Mouse (Mus musculus) adrenal gland, postnatal 25 days (tissue): ENCODE measurements around the gene Unk. TPM values are rescaled to one million over a fixed set of nuclear protein-coding genes. Genes with fewer than 3 reads are reported as not detected.
"Not testable (repeated sequence)": the region's sequence is repeated elsewhere in the genome, so short reads cannot be mapped to it uniquely, and the experiment has no call there.

Experiments used
- DNase-seq: peaks from one replicate; pipeline ENCODE4 v3.0.0; 2021; ENCODE audit warnings: mixed read lengths
- total RNA-seq: library from RNA; stranded (reverse); gene quantifications from 2 replicates; pipeline ENCODE4 v1.2.3, GENCODE M21; 2021

Unk gene
- total RNA-seq, 1 experiment from 2014 or later: 27.4 TPM

DNA sequence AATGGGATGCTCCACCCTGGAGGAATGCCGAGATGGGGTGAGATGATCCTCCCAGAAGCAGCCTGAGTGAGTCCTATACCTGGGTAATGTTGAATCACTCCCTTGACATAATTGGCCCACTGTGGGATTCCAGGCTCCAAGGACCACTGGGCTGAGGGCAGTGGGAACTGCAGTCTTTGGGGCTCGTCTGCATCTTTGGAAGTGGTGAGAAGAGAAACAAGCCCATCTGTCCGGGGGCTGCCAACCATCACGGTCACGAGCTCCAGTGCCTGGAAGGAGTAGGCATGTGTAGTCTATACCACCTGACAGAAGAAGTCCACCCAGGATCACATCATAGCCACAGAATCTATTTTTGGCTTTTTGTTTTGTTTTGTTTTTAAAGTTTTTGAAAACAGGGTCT, 19.2 kb upstream of the Unk start:
- DNase-seq: no peak

DNA sequence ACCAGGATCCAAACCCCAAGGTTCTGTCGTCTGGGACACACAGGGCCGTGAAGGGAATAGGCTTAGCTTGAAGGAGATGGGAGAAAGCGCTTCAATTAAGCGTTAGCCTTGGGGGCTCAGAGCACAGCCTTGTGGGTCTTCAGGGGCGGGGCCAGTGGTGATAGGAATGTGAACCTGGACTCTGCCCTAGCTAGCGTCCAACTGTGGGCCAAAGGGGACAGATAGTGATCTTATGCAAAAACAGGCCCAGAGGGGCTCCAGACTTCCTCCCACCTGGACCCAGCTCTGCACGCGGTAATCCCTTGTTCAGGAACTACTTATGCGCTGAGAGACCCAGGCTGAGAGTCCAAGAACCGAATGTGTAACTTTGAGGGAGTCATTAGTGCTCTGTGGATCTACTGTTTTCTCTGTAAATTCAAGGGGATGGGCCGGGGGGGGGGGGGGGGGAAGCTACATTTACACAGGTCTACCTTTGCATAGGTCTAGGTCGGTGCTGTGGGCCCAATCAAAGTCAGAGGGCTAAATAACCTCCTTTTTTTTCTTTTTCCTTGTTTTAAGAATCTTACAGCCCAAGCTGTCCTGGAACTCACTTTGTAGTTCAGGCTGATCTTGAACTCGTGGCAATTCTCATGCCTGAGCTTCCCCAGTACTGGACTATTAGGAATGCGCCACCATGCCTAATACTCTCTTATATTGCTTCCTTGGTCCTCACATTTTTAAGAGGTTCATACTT, 18.4 kb upstream of the Unk start:
- no peak for DNase-seq

DNA sequence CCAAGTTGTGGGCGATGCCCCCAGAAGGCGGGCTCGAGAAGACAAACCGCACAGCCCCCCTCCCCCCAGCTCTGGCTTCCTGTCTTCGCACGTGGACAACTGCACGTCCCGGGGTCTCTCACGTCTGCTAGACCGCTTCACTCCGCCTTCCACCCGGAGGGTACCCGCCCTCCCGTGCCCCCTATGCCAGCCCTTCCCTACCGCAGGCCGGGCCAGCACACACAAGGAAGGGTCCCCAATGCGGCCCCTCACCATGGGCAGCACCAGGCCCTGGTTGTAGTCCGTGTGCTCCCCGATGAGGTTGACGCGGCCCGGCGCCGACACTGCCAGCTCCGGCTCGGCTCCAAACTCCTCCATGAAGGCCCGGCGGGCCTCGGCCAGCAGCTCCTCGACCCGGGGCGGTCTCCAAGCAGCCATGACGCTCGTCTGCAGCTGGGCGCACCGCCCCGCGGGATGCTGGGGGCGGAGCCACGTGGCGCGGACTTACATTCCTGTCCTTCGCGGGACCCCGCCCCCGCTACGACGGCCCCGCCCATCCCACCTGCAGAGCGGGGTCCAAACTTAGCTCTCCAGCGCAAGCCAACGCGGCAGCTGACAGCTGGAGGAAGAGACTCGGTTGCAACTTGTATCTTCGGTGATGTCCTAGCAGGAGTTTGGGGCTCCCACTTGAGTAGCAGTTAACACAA, 17.7 kb upstream of the Unk start, which contains the start of gene Galk1:
Gene Galk1, minus strand, starts transcription at position 458 of the 686 bp plus-strand sequence.
- DNase-seq: peak; percentile 90

DNA sequence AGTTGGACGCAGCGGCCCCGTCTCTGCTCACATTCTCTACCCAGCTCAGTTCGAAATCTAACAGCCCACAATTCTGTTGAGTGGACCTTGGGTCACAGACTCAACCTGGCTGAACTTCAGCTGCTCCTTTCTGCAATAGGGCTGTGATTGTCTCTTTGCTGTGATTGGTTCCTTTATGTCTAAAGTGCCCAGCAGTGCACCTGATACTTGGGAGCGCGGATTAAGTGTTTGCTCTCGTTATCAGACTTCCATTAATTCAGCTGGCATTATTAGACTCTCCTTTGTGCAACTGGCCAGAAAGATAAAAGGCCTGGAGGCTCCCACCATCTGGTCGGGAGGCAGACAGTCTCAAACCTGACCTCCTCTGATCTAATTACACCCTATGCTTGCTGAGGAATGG, 15.3 kb upstream of the Unk start:
- no peak for DNase-seq

DNA sequence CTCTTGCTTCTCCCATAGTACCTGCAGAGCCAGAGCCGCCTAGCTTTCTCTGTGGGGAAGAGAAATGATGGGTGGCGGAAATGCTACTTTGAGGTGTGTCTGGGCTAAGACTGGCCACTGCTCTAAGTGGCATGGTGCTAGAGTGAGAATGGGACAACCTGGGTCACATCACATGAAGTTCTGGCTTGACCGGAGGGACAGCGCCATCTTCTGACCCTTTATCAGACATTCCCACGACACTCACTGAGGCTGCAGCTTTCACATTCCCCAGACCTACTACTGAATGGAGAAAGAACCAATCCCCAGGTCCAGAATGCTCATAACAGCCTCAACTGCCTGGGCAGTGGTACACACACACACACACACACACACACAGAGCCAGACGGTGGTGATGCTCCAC, 12.0 kb upstream of the Unk start:
- DNase-seq: no peak

DNA sequence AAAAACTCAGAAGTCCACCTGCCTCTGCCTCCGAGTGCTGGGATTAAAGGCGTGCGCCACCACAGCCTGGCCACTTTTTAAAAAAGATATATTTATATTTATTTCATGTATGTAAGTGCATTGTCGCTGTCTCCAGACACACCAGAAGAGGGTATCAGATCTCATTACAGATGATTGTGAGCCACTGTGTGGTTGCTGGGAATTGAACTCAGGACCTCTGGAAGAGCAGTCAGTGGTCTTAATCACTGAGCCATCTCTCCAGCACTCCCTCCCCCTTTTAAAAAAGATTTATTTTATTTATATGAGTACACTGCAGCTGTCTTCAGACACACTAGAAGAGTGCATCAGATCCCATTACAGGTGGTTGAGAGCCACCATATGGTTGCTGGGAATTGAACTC, 11.3 kb upstream of the Unk start:
- not testable (repeated sequence) for DNase-seq

DNA sequence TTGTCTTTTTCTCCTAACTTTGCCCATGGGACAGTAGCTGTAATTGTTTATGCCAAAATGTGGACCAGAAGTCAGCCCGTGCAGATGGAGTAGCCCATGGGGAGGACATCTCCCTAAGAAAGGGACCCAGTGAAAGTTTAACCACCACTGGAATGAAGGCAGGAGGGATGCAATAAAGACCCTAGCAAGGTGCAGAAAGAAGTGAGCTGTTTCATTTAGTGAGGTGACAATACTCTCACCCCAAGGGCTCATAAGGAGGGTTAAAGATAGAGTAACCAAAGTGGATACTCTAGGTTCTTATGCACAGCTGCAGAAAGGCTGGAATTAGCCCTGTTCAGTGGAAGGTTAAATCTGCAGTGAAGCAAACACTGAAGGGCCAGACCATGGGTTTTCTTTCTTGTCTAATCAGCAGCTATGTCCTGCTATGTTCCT, 10.7 kb upstream of the Unk start:
- no peak for DNase-seq

DNA sequence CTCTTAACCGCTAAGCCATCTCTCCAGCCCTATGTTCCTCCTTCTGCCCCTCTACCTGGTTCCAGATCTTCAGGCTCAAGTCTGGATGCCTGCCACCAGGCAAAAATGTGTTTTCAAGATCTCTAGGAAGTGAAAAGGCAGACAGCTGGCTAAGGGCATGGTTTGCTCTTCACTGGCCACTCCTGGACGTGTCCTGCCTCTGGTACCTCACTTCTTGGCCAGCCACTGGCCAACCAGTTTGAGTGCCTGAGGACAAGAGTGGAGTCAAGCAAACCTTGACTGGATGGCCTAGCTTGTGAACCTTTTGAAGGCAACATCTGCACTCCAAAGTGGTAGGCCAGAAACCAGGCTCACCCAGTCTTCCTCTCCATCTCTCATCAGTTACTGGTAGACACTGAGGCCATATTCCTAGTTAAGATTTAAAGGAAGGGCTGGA, 10.1 kb upstream of the Unk start:
- DNase-seq: no peak

DNA sequence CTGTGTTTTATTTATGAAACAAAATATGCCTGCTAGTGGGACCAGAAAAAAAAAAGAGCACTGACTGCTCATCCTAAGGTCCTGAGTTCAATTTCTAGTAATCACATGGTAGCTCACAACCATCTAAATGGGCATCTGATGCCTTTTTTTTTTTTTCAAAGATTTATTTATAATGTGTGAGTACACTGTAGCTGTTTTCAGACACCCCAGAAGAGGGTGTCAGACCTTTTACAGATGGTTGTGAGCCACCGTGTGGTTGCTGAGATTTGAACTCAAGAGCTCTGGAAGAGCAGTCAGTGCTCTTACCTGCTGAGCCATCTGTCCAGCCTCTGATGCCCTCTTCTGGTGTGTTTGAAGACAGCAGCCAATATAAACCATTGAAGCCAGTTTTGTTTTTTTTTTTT, 9.6 kb upstream of the Unk start:
- no peak for DNase-seq

DNA sequence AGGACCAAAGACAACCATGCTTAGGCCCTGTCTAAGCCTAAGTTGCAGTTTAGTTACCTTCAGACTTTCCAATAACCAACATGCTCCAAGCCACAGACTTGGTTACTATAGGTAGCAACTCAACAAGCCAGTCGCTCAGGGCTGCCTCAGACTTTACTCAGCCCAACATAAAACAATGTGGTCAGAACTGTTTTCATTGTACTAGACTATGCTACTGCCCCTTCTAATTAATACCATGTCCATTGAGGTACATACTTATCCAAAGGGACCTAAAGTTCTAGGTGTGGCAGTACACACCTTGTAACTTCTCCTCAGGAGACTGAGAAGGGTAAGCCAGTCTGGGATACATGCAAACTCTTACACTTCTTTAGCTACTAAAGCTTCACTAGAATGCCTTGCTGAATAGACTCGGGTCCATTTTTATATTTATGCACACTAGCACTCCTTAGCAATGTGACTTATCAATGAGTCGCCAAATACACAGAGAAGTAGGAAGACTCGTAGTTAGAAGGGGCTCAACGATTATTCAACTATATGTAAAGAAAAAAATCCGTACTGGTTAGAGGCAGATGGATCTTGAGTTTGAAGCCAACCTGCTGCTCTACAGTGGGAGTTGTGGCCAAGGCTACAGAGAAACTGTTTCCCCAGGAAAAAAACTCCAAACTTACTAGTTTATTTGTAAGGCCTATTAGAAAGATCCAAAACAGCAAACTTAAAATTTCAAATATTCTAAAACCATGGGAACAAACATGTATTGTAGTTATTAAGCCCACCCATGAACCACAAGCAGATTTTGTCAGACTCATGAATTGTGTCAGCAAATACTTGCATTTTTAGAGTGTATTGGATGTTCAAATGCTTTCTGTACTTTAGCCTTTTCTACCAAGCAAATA, 8.5 kb upstream of the Unk start:
- DNase-seq: no peak

DNA sequence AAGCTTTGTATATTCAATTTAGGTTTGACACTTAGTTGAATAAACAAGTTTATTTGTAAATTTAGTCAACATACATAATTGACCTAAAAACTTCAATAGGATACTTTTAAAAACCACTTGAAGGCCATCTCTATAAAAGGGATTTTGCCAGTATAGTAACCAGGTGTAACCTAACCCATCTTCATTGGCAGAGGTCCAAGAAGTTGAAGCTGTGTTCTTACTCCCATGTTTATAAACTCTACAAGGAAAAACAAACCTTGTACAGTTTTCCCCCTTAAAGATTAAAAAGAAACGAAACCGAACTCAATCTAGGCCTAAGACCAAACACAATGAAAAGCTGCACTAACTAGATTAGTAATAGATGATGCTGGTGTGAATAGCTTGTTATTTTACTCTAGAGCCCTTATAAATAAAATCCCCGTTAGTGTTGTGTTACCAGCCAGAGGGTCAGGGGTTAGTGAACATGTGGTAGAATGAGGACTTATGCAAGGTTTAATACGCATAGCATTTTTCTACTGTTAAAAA, 7.8 kb upstream of the Unk start:
- no peak for DNase-seq

DNA sequence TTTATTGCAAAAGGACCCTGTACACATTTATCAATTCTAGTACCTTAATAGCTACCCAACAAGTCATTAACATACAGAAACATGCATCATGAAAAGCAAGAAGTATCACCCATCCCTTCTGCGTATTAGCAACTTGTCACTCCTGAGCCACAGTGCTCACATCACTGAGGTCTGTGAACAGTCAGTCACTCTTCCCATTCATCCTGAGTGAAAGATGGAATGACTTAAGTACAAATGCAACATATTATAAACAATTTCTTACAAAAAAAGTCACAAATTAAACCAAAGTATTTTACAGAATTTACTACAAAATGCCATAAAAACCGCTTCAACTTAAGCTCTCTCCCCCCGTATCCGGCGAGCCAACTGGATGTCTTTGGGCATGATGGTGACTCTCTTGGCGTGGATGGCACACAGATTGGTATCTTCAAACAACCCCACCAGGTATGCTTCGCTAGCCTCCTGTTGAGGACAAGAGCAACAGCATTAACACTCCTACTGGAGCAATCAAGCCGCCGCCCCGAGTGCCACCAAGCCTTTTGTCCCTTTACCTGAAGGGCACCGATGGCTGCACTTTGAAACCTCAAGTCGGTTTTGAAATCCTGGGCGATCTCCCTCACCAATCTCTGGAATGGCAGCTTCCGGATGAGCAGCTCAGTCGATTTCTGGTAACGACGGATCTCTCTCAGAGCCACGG, 6.9 kb upstream of the Unk start:
- DNase-seq: not testable (repeated sequence)

DNA sequence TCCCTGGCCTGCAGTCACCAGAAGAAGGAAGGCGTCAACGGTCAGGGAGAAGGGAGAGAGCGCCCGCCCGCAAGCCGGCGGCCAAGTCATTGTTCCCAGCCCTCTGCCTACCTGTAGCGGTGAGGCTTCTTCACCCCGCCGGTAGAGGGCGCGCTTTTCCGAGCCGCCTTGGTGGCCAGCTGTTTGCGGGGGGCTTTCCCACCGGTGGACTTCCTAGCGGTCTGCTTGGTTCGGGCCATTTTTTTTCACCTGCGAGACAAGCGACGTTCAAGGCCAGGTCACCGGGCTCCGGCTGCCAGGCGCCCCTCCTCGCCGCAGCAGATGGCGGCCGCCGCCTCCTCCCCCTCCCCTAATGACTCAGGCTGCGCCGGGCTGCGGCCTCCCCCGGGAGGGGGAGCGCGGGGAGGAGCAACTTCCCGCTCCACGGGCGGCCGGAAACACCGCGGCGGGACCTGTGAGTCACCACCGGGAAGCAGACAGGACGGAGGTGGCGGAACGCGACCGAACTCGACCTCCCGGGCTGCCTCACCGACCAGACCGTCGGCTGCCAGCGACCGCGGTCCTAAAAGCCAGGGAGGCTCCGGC, 6.3 kb upstream of the Unk start:
- peak; percentile 88 for DNase-seq

DNA sequence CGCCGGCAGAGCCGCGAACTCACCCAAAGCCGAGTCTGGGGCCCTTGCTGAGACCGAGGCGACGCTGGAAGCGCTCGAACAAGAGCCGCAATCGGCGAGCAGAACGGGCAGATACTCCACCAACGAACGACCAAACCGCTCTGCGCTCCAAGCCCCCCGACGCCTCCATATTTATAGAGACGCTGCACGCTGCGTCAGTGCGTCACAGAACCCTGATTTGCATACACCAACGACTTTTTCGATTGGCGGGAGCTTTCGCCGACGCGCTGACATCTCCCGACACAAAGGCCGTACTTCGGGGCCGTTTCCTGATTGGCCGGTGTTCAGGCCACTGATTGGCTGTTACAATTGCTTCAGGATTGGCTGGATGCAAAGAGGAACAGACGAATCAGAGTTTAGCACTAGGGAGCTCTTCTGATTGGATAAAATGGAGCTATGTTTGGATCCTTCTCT, 5.7 kb upstream of the Unk start:
- DNase-seq: peak; percentile 90

DNA sequence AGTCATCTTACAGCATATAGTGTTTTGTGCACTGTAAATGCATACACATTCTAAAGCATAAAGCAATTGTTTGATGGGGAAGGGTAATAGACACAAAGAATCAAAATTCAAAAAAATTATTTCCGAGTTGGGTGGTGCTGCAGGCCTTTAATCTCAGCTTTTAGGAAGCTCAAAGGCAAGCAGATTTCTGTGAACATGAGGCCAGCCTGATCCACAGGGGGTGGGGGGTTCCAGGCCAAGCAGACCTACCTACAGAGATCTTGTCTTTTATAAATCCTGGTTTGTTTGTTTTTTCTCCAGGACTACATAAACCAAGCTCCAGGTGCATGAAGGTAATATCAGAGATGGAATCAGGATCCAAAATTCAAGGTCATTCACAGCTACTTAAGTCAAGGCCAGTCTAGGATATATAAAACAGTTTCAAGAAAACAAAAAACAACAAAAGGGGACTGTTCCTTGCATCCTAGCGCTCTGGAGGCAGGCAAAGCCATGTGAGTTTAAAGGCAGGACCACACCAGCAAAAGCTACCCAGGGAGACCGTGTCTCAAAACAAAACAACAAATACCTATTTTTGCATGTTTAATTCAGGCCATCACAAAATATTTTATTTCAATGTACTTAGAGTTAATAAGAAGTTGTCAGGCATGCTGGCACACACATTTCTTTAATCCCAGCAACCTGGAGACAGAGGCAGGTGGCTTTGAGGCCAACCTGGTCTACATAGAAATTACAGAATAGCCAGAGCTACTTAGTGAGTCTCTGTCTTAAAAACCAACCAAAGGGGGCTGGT, 4.9 kb upstream of the Unk start:
- DNase-seq: no peak

DNA sequence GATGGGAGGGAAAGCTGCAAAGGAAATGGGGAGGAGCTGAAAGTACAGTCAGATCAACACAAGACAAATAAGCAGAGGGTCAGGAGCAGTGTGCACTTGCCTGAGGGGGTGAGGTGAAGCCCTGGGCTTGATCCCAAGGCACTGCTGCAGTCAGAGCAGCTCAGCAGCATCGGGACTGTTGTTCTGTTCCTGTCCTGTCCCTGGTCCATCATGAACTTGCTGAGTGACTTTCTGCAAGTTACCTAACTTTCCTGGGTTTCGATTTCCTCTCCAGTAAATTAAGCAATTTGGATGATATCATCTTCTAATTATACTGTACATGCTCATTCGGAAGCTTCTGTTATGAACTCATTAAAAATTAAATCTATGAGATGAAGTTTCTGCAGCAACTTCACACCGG, 2.4 kb upstream of the Unk start, which contains the start of gene H3f3b:
Gene H3f3b, minus strand, starts transcription at position 207 of the 400 bp plus-strand sequence.
- no peak for DNase-seq

DNA sequence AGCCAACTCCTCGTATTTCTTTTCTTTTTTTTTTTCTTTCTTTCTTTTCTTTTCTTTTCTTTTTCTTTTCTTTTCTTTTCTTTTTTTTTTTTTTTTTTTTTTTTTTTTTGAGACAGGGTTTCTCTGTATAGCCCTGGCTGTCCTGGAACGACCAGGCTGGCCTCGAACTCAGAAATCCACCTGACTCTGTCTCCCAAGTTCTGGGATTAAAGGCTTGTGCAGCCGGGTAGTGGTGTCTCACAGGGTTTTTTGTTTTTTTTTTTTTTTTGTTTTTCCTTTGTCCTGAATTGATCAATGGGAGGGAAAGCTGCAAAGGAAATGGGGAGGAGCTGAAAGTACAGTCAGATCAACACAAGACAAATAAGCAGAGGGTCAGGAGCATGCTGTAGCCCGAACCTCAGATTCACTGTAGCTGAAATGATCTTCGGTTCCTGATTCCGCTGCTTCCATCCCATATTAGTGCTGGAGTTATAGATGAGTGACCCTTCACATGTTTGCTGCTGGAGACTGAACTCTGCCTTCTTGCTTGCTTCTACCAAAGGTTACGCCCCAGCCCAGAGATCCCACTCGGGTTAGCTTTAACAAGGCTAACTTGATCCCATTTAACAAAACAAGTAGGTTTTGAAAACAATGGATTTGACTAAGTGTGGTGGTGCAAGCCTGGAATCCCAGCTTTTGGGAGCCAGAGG, 1.8 kb upstream of the Unk start:
- no peak for DNase-seq

DNA sequence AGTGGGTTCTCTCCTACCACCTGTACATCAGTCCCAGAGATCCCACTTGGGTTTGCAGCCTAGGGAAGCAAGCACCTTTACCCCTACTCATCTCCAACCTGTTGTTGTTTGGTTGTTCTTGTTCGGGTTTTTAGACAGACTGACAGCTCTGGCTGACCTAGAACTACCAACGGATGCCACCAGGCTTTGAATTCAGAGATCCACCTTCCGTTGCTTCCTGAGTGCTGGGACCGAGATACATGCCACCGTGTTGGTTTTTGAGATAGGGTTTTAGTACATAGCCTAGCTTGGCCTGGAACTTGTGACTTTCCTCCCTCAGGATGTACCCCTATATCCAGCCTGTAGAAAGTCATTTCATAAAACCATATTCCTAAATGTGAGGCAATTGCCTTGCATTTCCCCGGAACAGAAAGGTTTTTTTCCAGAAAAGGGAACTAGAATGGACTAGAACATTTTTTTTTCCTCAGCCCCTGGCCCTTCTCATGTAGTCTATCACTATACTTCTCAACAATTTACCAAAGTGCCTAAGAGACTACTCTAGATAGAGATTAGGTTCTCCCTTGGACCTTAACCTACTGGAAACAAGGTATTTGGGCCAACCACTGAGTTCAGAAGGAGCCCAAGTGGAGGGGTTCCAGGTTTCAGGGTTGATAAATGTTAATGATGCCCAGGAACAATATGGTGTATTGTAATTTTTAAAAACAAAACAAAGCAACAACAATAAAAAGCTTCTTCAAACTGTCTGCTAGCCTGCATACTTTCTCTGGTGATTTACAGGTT, 846 bp upstream of the Unk start:
- DNase-seq: no peak
